Mouse (Mus musculus): ENCODE data around the gene Wdr20. TPM values are rescaled to one million over a fixed set of nuclear protein-coding genes. Genes with fewer than 3 reads are reported as not detected.
"Not testable (repeated sequence)": the region's sequence is repeated elsewhere in the genome, so short reads cannot be mapped to it uniquely, and the experiment has no call there.

Gene Wdr20
- total and polyA plus RNA-seq, 3 experiments, result 16.4 to 47.1 (median 28.5) TPM

DNA sequence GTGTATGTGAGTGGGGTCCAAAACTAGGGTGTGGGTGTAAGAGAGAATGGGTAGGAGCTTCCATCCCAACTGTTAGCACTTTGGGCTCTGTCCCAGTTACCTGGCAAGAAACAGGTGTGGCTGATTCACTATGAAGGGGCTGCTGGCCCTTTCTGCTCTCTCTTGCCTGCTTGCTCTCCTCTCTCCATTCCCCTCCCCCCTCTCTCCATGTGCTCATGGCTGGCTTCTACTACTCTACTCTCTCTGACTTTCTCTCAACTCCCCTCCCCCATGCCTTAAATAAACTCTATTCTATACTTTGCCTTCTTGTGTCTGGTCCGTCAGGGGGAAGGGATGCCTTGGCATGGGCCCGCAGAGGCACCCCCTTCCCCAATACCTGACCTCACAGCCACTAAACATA, 37.0 kb upstream of the Wdr20 start:
- TF ChIP-seq CTCF (IDR thresholded peaks at IDR 0.05; ENCODE audit: low read depth, low read length) (no peak), TAL1 (conservative IDR thresholded peaks at IDR 0.05; ENCODE audit: low read depth, low read length) (no peak), GATA1 (IDR thresholded peaks at IDR 0.05; ENCODE audit: borderline replicate concordance, low read length) (no peak), GATA2 (IDR thresholded peaks at IDR 0.05; ENCODE audit: borderline replicate concordance, low read depth, low read length) (no peak)
- peak overlapping the region; percentile 60; the same call in 1 of the 2 replicates for H3K4me3 ChIP-seq (ENCODE audit: low read depth, low read length)
- DNase-seq (ENCODE audit: low spot score), result no peak
- ATAC-seq (ENCODE audit: extremely low read depth, insufficient number of reproducible peaks, low FRiP score, poor library complexity, severe bottlenecking), result no peak
- H3K4me1 ChIP-seq (ENCODE audit: insufficient read depth, low read depth, low read length), result peaks cover 78% of the 10 kb centered on the region
- H3K9me3 ChIP-seq (replicated peaks), result no peaks in the 10 kb centered on the region
- H3K36me3 ChIP-seq (replicated peaks), result peaks cover 3% of the 10 kb centered on the region
- peaks cover 8% of the 10 kb centered on the region for H3K27me3 ChIP-seq (ENCODE audit: insufficient read depth, low read length)

GRCm38 (mm10) chr12:110701363-110701762, 36.4 kb upstream of the Wdr20 start:
- ATAC-seq (ENCODE audit: extremely low read depth, insufficient number of reproducible peaks, low FRiP score, poor library complexity, severe bottlenecking), result peak; percentile 24; the same call in 1 of the 2 replicates

DNA sequence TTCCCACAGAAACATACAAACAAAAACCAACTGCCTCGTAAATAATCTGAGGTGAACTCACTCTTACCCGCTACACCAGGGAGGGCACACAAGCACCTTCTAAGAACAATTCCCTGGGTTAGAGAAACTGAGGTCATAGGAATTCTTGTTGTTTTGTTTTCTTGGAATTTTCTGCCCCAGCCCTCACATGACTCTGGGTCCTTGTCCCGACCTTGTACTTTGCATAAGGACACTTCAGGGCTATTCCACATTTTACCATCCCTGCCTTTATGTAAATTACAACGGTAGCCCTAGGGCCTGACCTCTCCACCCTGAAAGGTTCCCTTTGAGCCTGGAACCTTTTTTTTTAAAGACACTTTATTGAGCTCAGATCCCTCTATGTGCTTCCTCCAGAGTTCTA, 35.2 kb upstream of the Wdr20 start, which contains the start of gene Hsp90aa1:
Hsp90aa1 (minus strand) TSS at position 173 of the 400 bp plus-strand sequence.
- no peak for DNase-seq (ENCODE audit: low spot score)
- H3K4me1 ChIP-seq (ENCODE audit: insufficient read depth, low read depth, low read length), result peaks cover 85% of the 10 kb centered on the region

More at GRCm38 (mm10) chr12:110701363-110701762, 36.4 kb upstream of the Wdr20 start:
- Histone ChIP-seq H3K4me1 (ENCODE audit: insufficient read depth, low read depth, low read length) (peaks cover 82% of the 10 kb centered on the region), H3K4me3 (ENCODE audit: low read depth, low read length) (peak overlapping the region; percentile 60; the same call in 1 of the 2 replicates)
- H3K9me3 ChIP-seq (replicated peaks); H3K27me3 ChIP-seq (ENCODE audit: insufficient read depth, low read length); H3K36me3 ChIP-seq (replicated peaks): not testable (repeated sequence)
- DNase-seq (ENCODE audit: low spot score), result peak; percentile 44

DNA sequence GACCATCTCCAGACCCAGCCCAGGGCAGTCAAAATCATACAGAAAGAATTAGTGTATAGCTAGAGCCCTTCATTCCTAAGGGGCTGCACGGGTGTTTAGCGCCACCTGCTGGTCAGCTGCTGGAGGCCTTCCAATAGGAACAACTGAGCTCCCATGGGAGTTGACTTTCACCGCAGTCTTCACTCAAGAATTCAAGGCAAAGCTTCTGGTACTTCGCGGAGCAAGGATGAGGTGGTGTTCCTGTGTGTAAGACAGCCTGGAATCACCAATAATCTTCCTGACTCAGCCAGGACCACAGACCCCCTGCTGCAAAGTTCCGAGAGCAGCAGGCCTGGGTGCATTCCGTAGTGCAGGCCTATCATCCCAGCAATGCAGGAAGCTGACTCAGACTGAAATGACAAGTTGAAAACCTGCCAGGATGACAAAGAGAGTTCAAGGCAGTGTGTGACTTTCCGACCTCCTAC, 34.7 kb upstream of the Wdr20 start:
- Histone ChIP-seq H3K9me3 (replicated peaks) (no peaks in the 10 kb centered on the region), H3K27me3 (ENCODE audit: insufficient read depth, low read length) (peaks cover 11% of the 10 kb centered on the region), H3K4me1 (ENCODE audit: insufficient read depth, low read depth, low read length) (peaks cover 85% of the 10 kb centered on the region), H3K4me3 (ENCODE audit: low read depth, low read length) (no peak overlapping the region), H3K36me3 (replicated peaks) (no peaks in the 10 kb centered on the region)
- no peak for TF ChIP-seq POLR2AphosphoS5 (IDR thresholded peaks at IDR 0.05; ENCODE audit: insufficient replicate concordance, low read depth, low read length)
- peak; percentile 99 for TF ChIP-seq CTCF (IDR thresholded peaks at IDR 0.05; ENCODE audit: low read depth, low read length)
- no peak for TF ChIP-seq TAL1 (conservative IDR thresholded peaks at IDR 0.05; ENCODE audit: low read depth, low read length)
- no peak for TF ChIP-seq GATA2 (IDR thresholded peaks at IDR 0.05; ENCODE audit: borderline replicate concordance, low read depth, low read length)
- no peak for TF ChIP-seq GATA1 (IDR thresholded peaks at IDR 0.05; ENCODE audit: borderline replicate concordance, low read length)
- DNase-seq (ENCODE audit: low spot score) (peak; percentile 75), ATAC-seq (ENCODE audit: extremely low read depth, insufficient number of reproducible peaks, low FRiP score, poor library complexity, severe bottlenecking) (no peak)

More for the DNA sequence above, 35.2 kb upstream of the Wdr20 start, which contains the start of gene Hsp90aa1:
- H3K4me3 ChIP-seq (ENCODE audit: low read depth, low read length), result peak within 1 kb of the TSS; percentile 42; the same call in 1 of the 2 replicates
- H3K36me3 ChIP-seq (replicated peaks), result no peaks in the 10 kb centered on the region
- peaks cover 9% of the 10 kb centered on the region for H3K27me3 ChIP-seq (ENCODE audit: insufficient read depth, low read length)
- no peak for ATAC-seq (ENCODE audit: extremely low read depth, insufficient number of reproducible peaks, low FRiP score, poor library complexity, severe bottlenecking)
- H3K9me3 ChIP-seq (replicated peaks), result no peaks in the 10 kb centered on the region
- TF ChIP-seq CTCF (IDR thresholded peaks at IDR 0.05; ENCODE audit: low read depth, low read length), result no peak
- TF ChIP-seq TAL1 (conservative IDR thresholded peaks at IDR 0.05; ENCODE audit: low read depth, low read length), result no peak
- no peak for TF ChIP-seq POLR2AphosphoS5 (IDR thresholded peaks at IDR 0.05; ENCODE audit: insufficient replicate concordance, low read depth, low read length)
- TF ChIP-seq GATA2 (IDR thresholded peaks at IDR 0.05; ENCODE audit: borderline replicate concordance, low read depth, low read length), result no peak
- no peak for TF ChIP-seq GATA1 (IDR thresholded peaks at IDR 0.05; ENCODE audit: borderline replicate concordance, low read length)

GRCm38 (mm10) chr12:110703682-110704081, 34.1 kb upstream of the Wdr20 start:
- H3K4me3 ChIP-seq (ENCODE audit: low read depth, low read length), result no peak overlapping the region
- H3K4me1 ChIP-seq (ENCODE audit: insufficient read depth, low read depth, low read length), result peaks cover 80% of the 10 kb centered on the region
- H3K27me3 ChIP-seq (ENCODE audit: insufficient read depth, low read length), result peaks cover 11% of the 10 kb centered on the region
- no peak for TF ChIP-seq CTCF (IDR thresholded peaks at IDR 0.05; ENCODE audit: low read depth, low read length)
- TF ChIP-seq TAL1 (conservative IDR thresholded peaks at IDR 0.05; ENCODE audit: low read depth, low read length), result no peak
- TF ChIP-seq GATA2 (IDR thresholded peaks at IDR 0.05; ENCODE audit: borderline replicate concordance, low read depth, low read length), result no peak
- TF ChIP-seq POLR2AphosphoS5 (IDR thresholded peaks at IDR 0.05; ENCODE audit: insufficient replicate concordance, low read depth, low read length), result no peak
- no peak for TF ChIP-seq GATA1 (IDR thresholded peaks at IDR 0.05; ENCODE audit: borderline replicate concordance, low read length)
- ATAC-seq (ENCODE audit: extremely low read depth, insufficient number of reproducible peaks, low FRiP score, poor library complexity, severe bottlenecking) (no peak), DNase-seq (ENCODE audit: low spot score) (no peak)
- H3K36me3 ChIP-seq (replicated peaks), result no peaks in the 10 kb centered on the region
- no peaks in the 10 kb centered on the region for H3K9me3 ChIP-seq (replicated peaks)

DNA sequence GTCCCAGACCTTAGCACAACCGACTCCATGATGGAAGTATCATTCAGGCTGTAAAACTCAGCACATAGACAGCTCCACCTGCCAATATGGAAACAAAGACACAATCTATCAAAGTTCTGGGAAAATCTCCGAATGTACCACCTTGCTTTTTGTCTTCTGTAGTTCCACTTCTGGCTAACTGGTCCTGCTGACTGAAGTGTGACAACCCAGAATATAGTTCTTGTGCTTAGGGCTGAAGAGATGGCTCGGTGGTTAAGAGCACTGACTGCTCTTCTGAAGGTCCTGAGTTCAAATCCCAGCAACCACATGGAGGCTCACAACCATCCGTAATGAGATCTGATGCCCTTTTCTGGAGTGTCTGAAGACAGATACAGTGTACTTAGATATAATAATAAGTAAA, 32.3 kb upstream of the Wdr20 start:
- not testable (repeated sequence) for H3K4me3 ChIP-seq (ENCODE audit: low read depth, low read length); H3K36me3 ChIP-seq (replicated peaks); DNase-seq (ENCODE audit: low spot score); ATAC-seq (ENCODE audit: extremely low read depth, insufficient number of reproducible peaks, low FRiP score, poor library complexity, severe bottlenecking); H3K9me3 ChIP-seq (replicated peaks)
- Histone ChIP-seq H3K27me3 (ENCODE audit: insufficient read depth, low read length) (peaks cover 20% of the 10 kb centered on the region), H3K4me1 (ENCODE audit: insufficient read depth, low read depth, low read length) (peaks cover 66% of the 10 kb centered on the region)
